Mouse (Mus musculus): Measurements from ENCODE around the gene 1110051M20Rik. TPM values are rescaled to one million over a fixed set of nuclear protein-coding genes. Genes with fewer than 3 reads are reported as not detected.

Gene 1110051M20Rik
- polyA plus RNA-seq, 1 experiment = 45.5 TPM

DNA sequence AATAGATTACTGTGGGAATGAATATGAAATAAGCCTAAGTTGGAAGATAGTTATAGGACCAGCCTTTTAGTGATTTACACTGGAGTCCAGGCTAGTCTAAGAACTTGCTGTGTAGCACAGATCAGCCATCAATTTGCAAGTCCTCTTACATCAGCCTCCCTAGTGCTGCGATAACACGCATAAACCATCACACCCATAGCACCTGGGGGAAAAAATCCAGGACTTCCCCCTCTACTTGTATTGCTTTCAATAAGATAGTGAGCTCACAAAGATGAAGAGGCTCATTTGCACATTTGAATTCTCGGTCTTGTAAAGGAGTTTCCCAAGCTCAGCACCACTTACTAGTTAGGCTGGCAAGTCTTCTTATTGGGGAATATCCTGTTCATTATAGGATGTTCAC, 9.9 kb upstream of the 1110051M20Rik start:
- Histone ChIP-seq H3ac (ENCODE audit: control insufficient read depth, insufficient read length) (no peak overlapping the region), H3K27me3 (ENCODE audit: control insufficient read depth, insufficient read depth, insufficient read length) (no peaks in the 10 kb centered on the region), H3K79me2 (ENCODE audit: control insufficient read depth, insufficient read depth) (peaks cover 8% of the 10 kb centered on the region), H3K4me2 (ENCODE audit: low read depth) (no peak overlapping the region), H3K4me3 (no peak overlapping the region), H3K36me3 (ENCODE audit: control insufficient read depth, insufficient read depth) (no peaks in the 10 kb centered on the region)
- TF ChIP-seq USF1 (IDR thresholded peaks at IDR 0.05; ENCODE audit: low read depth) (no peak), TCF12 (IDR thresholded peaks at IDR 0.05; ENCODE audit: insufficient read depth, poor library complexity, severe bottlenecking) (no peak), POLR2AphosphoS2 (IDR thresholded peaks at IDR 0.05; ENCODE audit: insufficient read length, low read depth) (no peak), MYOG (IDR thresholded peaks at IDR 0.05; ENCODE audit: control insufficient read depth in 1 of 3, insufficient read depth in 1 of 3, insufficient read length in 2 of 3, low read depth in 2 of 3) (no peak), TCF3 (IDR thresholded peaks at IDR 0.05; ENCODE audit: insufficient read length, low read depth) (no peak), REST (IDR thresholded peaks at IDR 0.05; ENCODE audit: insufficient read depth, insufficient read length) (no peak), CEBPB (IDR thresholded peaks at IDR 0.05; ENCODE audit: insufficient read depth, poor library complexity, severe bottlenecking) (no peak), E2F4 (IDR thresholded peaks at IDR 0.05; ENCODE audit: insufficient read depth) (no peak)

- Histone ChIP-seq H3K27me3 (ENCODE audit: control insufficient read depth, insufficient read depth, insufficient read length) (no peaks in the 10 kb centered on the region), H3K36me3 (ENCODE audit: control insufficient read depth, insufficient read depth) (no peaks in the 10 kb centered on the region), H3K4me2 (ENCODE audit: low read depth) (no peak overlapping the region), H3K4me3 (no peak overlapping the region), H3K79me2 (ENCODE audit: control insufficient read depth, insufficient read depth) (no peaks in the 10 kb centered on the region), H3ac (ENCODE audit: control insufficient read depth, insufficient read length) (no peak overlapping the region)
- TF ChIP-seq MYOG (IDR thresholded peaks at IDR 0.05; ENCODE audit: control insufficient read depth in 1 of 3, insufficient read depth in 1 of 3, insufficient read length in 2 of 3, low read depth in 2 of 3) (no peak), MAX (IDR thresholded peaks at IDR 0.05; ENCODE audit: low read depth) (no peak), MYOD1 (IDR thresholded peaks at IDR 0.05; ENCODE audit: control insufficient read depth in 1 of 3, insufficient read length in 2 of 3, low read depth in 2 of 3) (no peak), E2F4 (IDR thresholded peaks at IDR 0.05; ENCODE audit: insufficient read depth) (no peak), USF1 (IDR thresholded peaks at IDR 0.05; ENCODE audit: low read depth) (no peak), CEBPB (IDR thresholded peaks at IDR 0.05; ENCODE audit: insufficient read depth, poor library complexity, severe bottlenecking) (no peak), REST (IDR thresholded peaks at IDR 0.05; ENCODE audit: insufficient read depth, insufficient read length) (no peak)
Measured at GRCm38 (mm10) chr2:91453231-91454075, 8.9 kb upstream of the 1110051M20Rik start.

DNA sequence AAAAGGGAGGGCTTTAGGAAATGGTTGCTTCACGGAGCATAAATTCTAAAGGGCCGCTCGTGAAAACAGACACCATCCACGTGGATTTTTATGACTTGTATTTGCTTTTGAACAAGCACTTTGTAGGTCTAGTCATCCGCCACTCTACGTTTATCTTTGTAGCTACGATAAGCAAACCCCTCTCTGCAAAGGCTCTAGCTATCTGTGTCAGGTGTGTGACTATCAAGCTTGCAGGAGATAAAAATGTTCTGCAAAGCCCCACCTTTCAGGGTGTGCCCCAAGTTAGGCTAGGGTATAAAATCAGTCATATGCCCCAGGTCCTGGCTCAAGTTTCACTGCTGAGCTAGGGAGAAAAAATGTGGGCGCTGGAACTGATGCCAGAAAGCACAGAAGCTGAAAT, 8.2 kb upstream of the 1110051M20Rik start:
- TF ChIP-seq USF1 (IDR thresholded peaks at IDR 0.05; ENCODE audit: low read depth) = peak; percentile 28
- no peak for TF ChIP-seq TCF12 (IDR thresholded peaks at IDR 0.05; ENCODE audit: insufficient read depth, poor library complexity, severe bottlenecking)
- H3K4me3 ChIP-seq = no peak overlapping the region
- no peaks in the 10 kb centered on the region for H3K79me2 ChIP-seq (ENCODE audit: control insufficient read depth, insufficient read depth)
- H3K4me2 ChIP-seq (ENCODE audit: low read depth) = peak overlapping the region; percentile 4
- no peaks in the 10 kb centered on the region for H3K36me3 ChIP-seq (ENCODE audit: control insufficient read depth, insufficient read depth)
- no peaks in the 10 kb centered on the region for H3K27me3 ChIP-seq (ENCODE audit: control insufficient read depth, insufficient read depth, insufficient read length)
- no peak overlapping the region for H3ac ChIP-seq (ENCODE audit: control insufficient read depth, insufficient read length)

- no peak overlapping the region for H3K4me2 ChIP-seq (ENCODE audit: low read depth)
- no peaks in the 10 kb centered on the region for H3K27me3 ChIP-seq (ENCODE audit: control insufficient read depth, insufficient read depth, insufficient read length)
- no peak for TF ChIP-seq MYOG (IDR thresholded peaks at IDR 0.05; ENCODE audit: control insufficient read depth in 1 of 3, insufficient read depth in 1 of 3, insufficient read length in 2 of 3, low read depth in 2 of 3)
- TF ChIP-seq POLR2A (IDR thresholded peaks at IDR 0.05; ENCODE audit: insufficient read length, low read depth) = no peak
- no peak for TF ChIP-seq REST (IDR thresholded peaks at IDR 0.05; ENCODE audit: insufficient read depth, insufficient read length)
- TF ChIP-seq SRF (IDR thresholded peaks at IDR 0.05; ENCODE audit: control insufficient read depth, insufficient read length, low read depth) = no peak
- TF ChIP-seq E2F4 (IDR thresholded peaks at IDR 0.05; ENCODE audit: insufficient read depth) = no peak
- no peak for TF ChIP-seq MYOD1 (IDR thresholded peaks at IDR 0.05; ENCODE audit: control insufficient read depth in 1 of 3, insufficient read length in 2 of 3, low read depth in 2 of 3)
- no peak for TF ChIP-seq POLR2AphosphoS2 (IDR thresholded peaks at IDR 0.05; ENCODE audit: insufficient read length, low read depth)
- no peak overlapping the region for H3ac ChIP-seq (ENCODE audit: control insufficient read depth, insufficient read length)
- H3K4me3 ChIP-seq = no peak overlapping the region
- H3K36me3 ChIP-seq (ENCODE audit: control insufficient read depth, insufficient read depth) = no peaks in the 10 kb centered on the region
- no peaks in the 10 kb centered on the region for H3K79me2 ChIP-seq (ENCODE audit: control insufficient read depth, insufficient read depth)
Measured at GRCm38 (mm10) chr2:91450316-91450715, 5.8 kb upstream of the 1110051M20Rik start.

- H3K79me2 ChIP-seq (ENCODE audit: control insufficient read depth, insufficient read depth) = no peaks in the 10 kb centered on the region
- no peak overlapping the region for H3K4me2 ChIP-seq (ENCODE audit: low read depth)
- no peak overlapping the region for H3K4me3 ChIP-seq
- H3ac ChIP-seq (ENCODE audit: control insufficient read depth, insufficient read length) = no peak overlapping the region
- no peaks in the 10 kb centered on the region for H3K27me3 ChIP-seq (ENCODE audit: control insufficient read depth, insufficient read depth, insufficient read length)
- no peaks in the 10 kb centered on the region for H3K36me3 ChIP-seq (ENCODE audit: control insufficient read depth, insufficient read depth)
- no peak for TF ChIP-seq REST (IDR thresholded peaks at IDR 0.05; ENCODE audit: insufficient read depth, insufficient read length)
Measured at GRCm38 (mm10) chr2:91449662-91450061, 5.2 kb upstream of the 1110051M20Rik start.
